10 mouse cellular contexts compared by ENCODE assay signal in genomic region chr5:113295791-113296190, GRCm38 (mm10). TPM values are rescaled to one million over a fixed set of nuclear protein-coding genes. Genes with fewer than 3 reads are reported as not detected.
DNase-seq lines count a peak whose midpoint lies in the region; ATAC-seq and TF ChIP-seq lines count a peak whose summit lies in the region.
"Had no signal": no experiment of that assay in that cellular context is flagged by ENCODE, and none has a peak within 500 bp of the region (broad histone marks: within the 10 kb centered on the region; RNA-seq: fewer than 3 reads in every experiment).

No protein-coding gene starts in this region.

- no peak overlapping the region for H3K9ac ChIP-seq in heart, adult 2 months (ENCODE audit: low read depth, low read length)
- no peak overlapping the region for H3K9ac ChIP-seq in lung, postnatal 0 days (replicated peaks; ENCODE audit: low read depth)

- H3K9me3 ChIP-seq in lung, postnatal 0 days (ENCODE audit: low read length), result no peaks in the 10 kb centered on the region

- H3K79me2 ChIP-seq in heart, adult 2 months (replicated peaks; ENCODE audit: control insufficient read depth, insufficient read depth, low read length), result no peaks in the 10 kb centered on the region

- H3K4me1 ChIP-seq in heart, adult 2 months (ENCODE audit: control insufficient read depth, insufficient read depth, low read length), result no peaks in the 10 kb centered on the region
- no peaks in the 10 kb centered on the region for H3K4me1 ChIP-seq in lung, postnatal 0 days (ENCODE audit: insufficient read depth, low read depth, low read length)

- WGBS in heart, adult 2 months, result 43% methylated on average over 4 of the region's 4 CpGs
- WGBS in lung, postnatal 0 days, result 20% methylated on average over 4 of the region's 4 CpGs

- H3K27ac ChIP-seq in heart, adult 2 months, result no peak overlapping the region
- H3K27ac ChIP-seq in lung, postnatal 0 days (ENCODE audit: low read length), result no peak overlapping the region

- no peak for TF ChIP-seq POLR2A in heart, adult 2 months (IDR thresholded peaks at IDR 0.05; ENCODE audit: insufficient read depth, low read depth, low read length)

- intact Hi-C loops in heart, adult 2 months (cut with DNase I), result no loop called here
- intact Hi-C loops in heart, postnatal 25 days (cut with DNase I), result no loop called here
- intact Hi-C loops in heart, postnatal 14 days (cut with DNase I), result no loop called here

- peak; percentile 97 for ATAC-seq in lung, postnatal 0 days

- no peak for TF ChIP-seq EP300 in heart, adult 2 months (IDR thresholded peaks at IDR 0.05; ENCODE audit: insufficient read depth, low read depth, low read length)
- TF ChIP-seq EP300 in lung, postnatal 0 days (IDR thresholded peaks at IDR 0.05), result no peak

- DNase-seq in heart, adult 2 months, result no peak
- no peak for DNase-seq in heart, adult 18-20 months
- peak; percentile 66 for DNase-seq in ZHBTc4 (ENCODE audit: low read depth, low spot score)
- peak; percentile 78 to 80 for DNase-seq in kidney, adult 8-10 months
- peak; percentile 93 for DNase-seq in lung, postnatal 0 days (ENCODE audit: low spot score)
- DNase-seq in heart, postnatal 25 days (ENCODE audit: low spot score), result no peak
- no peak for DNase-seq in heart, postnatal 14 days
- no peak for DNase-seq in thymus, postnatal 36 days

- H3K4me3 ChIP-seq in heart, adult 2 months, result no peak overlapping the region
- H3K4me3 ChIP-seq in lung, postnatal 0 days (ENCODE audit: low read depth, low read length), result no peak overlapping the region
- H3K4me3 ChIP-seq: myocyte had no signal

- H3K4me2 ChIP-seq in lung, postnatal 0 days (replicated peaks; ENCODE audit: low read depth, low read length), result no peak overlapping the region

- no peaks in the 10 kb centered on the region for H3K36me3 ChIP-seq in heart, adult 2 months (ENCODE audit: control insufficient read depth, insufficient read depth, low read length)
- no peaks in the 10 kb centered on the region for H3K36me3 ChIP-seq in lung, postnatal 0 days (ENCODE audit: insufficient read depth, low read length)
- H3K36me3 ChIP-seq: G1E had no signal

- no peaks in the 10 kb centered on the region; the same call in 1 of the 2 replicates for H3K27me3 ChIP-seq in heart, adult 2 months (ENCODE audit: control insufficient read depth, insufficient read depth, low read length)
- no peaks in the 10 kb centered on the region for H3K27me3 ChIP-seq in lung, postnatal 0 days (replicated peaks; ENCODE audit: insufficient read depth, low read length)

- peak; percentile 20; the same call in 1 of the 2 replicates for TF ChIP-seq CTCF in heart, adult 2 months (IDR thresholded peaks at IDR 0.05)
- TF ChIP-seq CTCF in lung, postnatal 0 days (IDR thresholded peaks at IDR 0.05), result peak; percentile 75

RNA-seq across cellular contexts. Expression of gene Sgsm1, which starts 14.8 kb away (rescaled TPM):
- 1 to 10 TPM in 1 of 2 experiments, under 1 TPM in 1; 0.52 to 1.2 TPM for total RNA-seq in heart, adult 2 months (2021)
- polyA plus RNA-seq in heart, adult 2 months (2012; rRNA removed), result 0.43 and 0.67 TPM in 2 replicates
- total RNA-seq in heart, adult 18-20 months (2021), result 1 to 10 TPM in 1 of 2 experiments, under 1 TPM in 1; 0.25 to 1.0 TPM
- polyA plus RNA-seq in lung, postnatal 0 days (2015; fragmentation: Nextera tagmentation; extraction: Ambion mirVana), result 1.2 and 1.5 TPM in 2 replicates
- 1 to 10 TPM in 1 of 2 experiments, under 1 TPM in 1; 0.52 to 1.1 TPM for total RNA-seq in heart, postnatal 25 days (2021)
- total RNA-seq in heart, postnatal 14 days (2021), result under 1 TPM; 0.60 to 0.63 TPM
- polyA plus RNA-seq: G1E had no signal

Comparison
In these comparisons a context has a peak if more than half of its experiments do, and no peak if none do; other contexts are left out.
1. DNase-seq: peak in ZHBTc4 (single experiment), kidney, adult 8-10 months (2 of 2) and lung, postnatal 0 days (single experiment); none in heart, adult 2 months (0 of 2), heart, adult 18-20 months (0 of 2), heart, postnatal 25 days (single experiment), heart, postnatal 14 days (0 of 2) and thymus, postnatal 36 days (0 of 2).